Mouse (Mus musculus) liver, postnatal 0 days (tissue): ENCODE data around the gene Tmem214. TPM values are rescaled to one million over a fixed set of nuclear protein-coding genes. Genes with fewer than 3 reads are reported as not detected.
A peak's percentile ranks its signal among the peaks of the same experiment; 100 is the strongest.

ENCODE experiments used
- ATAC-seq: fragments of 200-750 bp; cut with Nextera tagmentation; 2 replicates; pipeline ENCODE4 v1.8.0; 2017; ENCODE audit warnings: mild to moderate bottlenecking, moderate library complexity
- DNase-seq: peaks from one replicate; pipeline ENCODE4 v3.0.0-alpha.2; 2016
- H3K27ac ChIP-seq: fragments of 300-500 bp; sonication (generic); 2 replicates; pipeline ENCODE4 v1.5.1; 2014; ENCODE audit warnings: antibody characterized with exemption, moderate library complexity, mild to moderate bottlenecking, low read depth
- H3K27me3 ChIP-seq: fragments of 300-500 bp; sonication (generic); 2 replicates; pipeline ENCODE4 v1.6.1; 2014; ENCODE audit warnings: low read length, control low read depth, mixed read lengths; ENCODE audit not compliant: insufficient read depth
- H3K36me3 ChIP-seq: fragments of 300-500 bp; sonication (generic); replicated peaks from 2 replicates; pipeline ENCODE4 v1.6.1; 2014; ENCODE audit warnings: mild to moderate bottlenecking, control low read depth, low read length, moderate library complexity, mixed read lengths; ENCODE audit not compliant: insufficient read depth
- H3K4me1 ChIP-seq: fragments of 300-500 bp; sonication (generic); 2 replicates; pipeline ENCODE4 v1.6.1; 2014; ENCODE audit warnings: antibody characterized with exemption, mild to moderate bottlenecking, control low read depth; ENCODE audit not compliant: insufficient read depth
- H3K4me2 ChIP-seq: fragments of 300-500 bp; sonication (generic); 2 replicates; pipeline ENCODE4 v1.6.1; 2014; ENCODE audit warnings: low read depth, mild to moderate bottlenecking, low read length, moderate library complexity, mixed read lengths
- H3K4me3 ChIP-seq: fragments of 300-500 bp; sonication (generic); 2 replicates; pipeline ENCODE4 v1.5.1; 2014; ENCODE audit warnings: low read depth, low read length
- H3K9ac ChIP-seq: fragments of 300-500 bp; sonication (generic); replicated peaks from 2 replicates; pipeline ENCODE4 v1.6.1; 2014; ENCODE audit warnings: mild to moderate bottlenecking, moderate library complexity
- H3K9me3 ChIP-seq: fragments of 300-500 bp; sonication (generic); 2 replicates; pipeline ENCODE4 v1.6.1; 2016; ENCODE audit warnings: mild to moderate bottlenecking, control low read depth, low read length, mixed read lengths
- CTCF ChIP-seq: sonication (generic); IDR thresholded peaks from 2 replicates; pipeline ENCODE4 v1.5.1; 2016; ENCODE audit warnings: antibody characterized with exemption, low read depth
- EP300 ChIP-seq: IDR thresholded peaks from 2 replicates; pipeline ENCODE4 v1.6.1; 2016; ENCODE audit warnings: antibody characterized with exemption, low read depth, mild to moderate bottlenecking
- WGBS: fragments of 180-500 bp; shearing (Covaris S2); extraction: QIAGEN DNeasy Blood & Tissue Kit; methylation state at CpG from one replicate; pipeline ENCODE4 v1.1.7; 2014; ENCODE audit not compliant: insufficient replicate concordance; 5-methylcytosine and 5-hydroxymethylcytosine counted together
- polyA plus RNA-seq: library from polyadenylated mRNA; unstranded; fragments of >200 nt; fragmentation: Nextera tagmentation; extraction: Ambion mirVana; gene quantifications from 2 replicates; pipeline ENCODE4 v1.2.1, GENCODE M21; 2015

Gene Tmem214
- polyA plus RNA-seq, 1 experiment from 2014 or later = 32.1 TPM

- no peaks in the 10 kb centered on the region for H3K9me3 ChIP-seq
- H3K4me3 ChIP-seq = no peak overlapping the region
- peak overlapping the region; percentile 96 for H3K4me2 ChIP-seq
- TF ChIP-seq CTCF (no peak), EP300 (no peak)
- peaks cover 19% of the 10 kb centered on the region for H3K4me1 ChIP-seq
- 0 out of 2 replicates have a peak overlapping the region, but pooled peaks have one; percentile 6 for H3K9ac ChIP-seq
- DNase-seq (no peak), ATAC-seq (no peak)
- no peak overlapping the region for H3K27ac ChIP-seq
- no peaks in the 10 kb centered on the region for H3K27me3 ChIP-seq
- peaks cover 37% of the 10 kb centered on the region for H3K36me3 ChIP-seq
- WGBS = 68% methylated on average over 7 of the region's 7 CpGs
These were observed 22.6 kb downstream of the Tmem214 start for GRCm38 (mm10) chr5:30890375-30890774.

- 83% methylated on average over 5 of the region's 5 CpGs for WGBS
- Histone ChIP-seq H3K4me3 (no peak overlapping the region), H3K27me3 (no peaks in the 10 kb centered on the region), H3K9ac (no peak overlapping the region), H3K36me3 (peaks cover 46% of the 10 kb centered on the region), H3K27ac (no peak overlapping the region), H3K4me2 (no peak overlapping the region), H3K9me3 (no peaks in the 10 kb centered on the region), H3K4me1 (peaks cover 21% of the 10 kb centered on the region)
- DNase-seq (no peak), ATAC-seq (no peak)
- TF ChIP-seq EP300 = no peak
- TF ChIP-seq CTCF = no peak
These were observed 34.0 kb downstream of the Tmem214 start for GRCm38 (mm10) chr5:30901860-30902259.

GRCm38 (mm10) chr5:30907413-30908059 is 39.7 kb downstream of the Tmem214 start, which contains the start of gene Ost4:
Gene Ost4, minus strand, starts transcription at chr5:30907788.
- H3K9me3 ChIP-seq = no peaks in the 10 kb centered on the region
- peak; percentile 30; the same call in 1 of the 2 replicates for TF ChIP-seq EP300
- TF ChIP-seq CTCF = no peak
- no peaks in the 10 kb centered on the region for H3K27me3 ChIP-seq
- under 1% methylated on average over 58 of the region's 58 CpGs for WGBS
- peak within 1 kb of the TSS; percentile 66 for H3K4me3 ChIP-seq
- H3K4me1 ChIP-seq = peaks cover 62% of the 10 kb centered on the region
- H3K4me2 ChIP-seq = peak within 1 kb of the TSS; percentile 99
- H3K9ac ChIP-seq = peak within 1 kb of the TSS; percentile 75
- H3K27ac ChIP-seq = peak within 1 kb of the TSS; percentile 93
- peak; percentile 98 for DNase-seq
- peak; percentile 96 for ATAC-seq
- peaks cover 31% of the 10 kb centered on the region for H3K36me3 ChIP-seq

- DNase-seq = no peak
- H3K4me1 ChIP-seq = peaks cover 73% of the 10 kb centered on the region
- WGBS = 41% methylated on average over 13 of the region's 13 CpGs
These were observed 40.9 kb downstream of the Tmem214 start for GRCm38 (mm10) chr5:30908426-30909299.

GRCm38 (mm10) chr5:30909300-30909659 is 41.5 kb downstream of the Tmem214 start:
- peak overlapping the region; percentile 93 for H3K27ac ChIP-seq
- 33% methylated on average over 7 of the region's 7 CpGs for WGBS
- peak overlapping the region; percentile 99 for H3K4me2 ChIP-seq
- TF ChIP-seq CTCF (no peak), EP300 (peak; percentile 85)
- no peaks in the 10 kb centered on the region for H3K27me3 ChIP-seq
- H3K4me3 ChIP-seq = no peak overlapping the region
- DNase-seq = peak; percentile 48
- peaks cover 79% of the 10 kb centered on the region for H3K4me1 ChIP-seq
- H3K9ac ChIP-seq = no peak overlapping the region
- H3K9me3 ChIP-seq = no peaks in the 10 kb centered on the region
- peaks cover 18% of the 10 kb centered on the region for H3K36me3 ChIP-seq
- ATAC-seq = no peak

More at GRCm38 (mm10) chr5:30908426-30909299, 40.9 kb downstream of the Tmem214 start:
- H3K27me3 ChIP-seq = no peaks in the 10 kb centered on the region
- no peaks in the 10 kb centered on the region for H3K9me3 ChIP-seq
- no peak for ATAC-seq
- peaks cover 24% of the 10 kb centered on the region for H3K36me3 ChIP-seq
- no peak for TF ChIP-seq EP300
- no peak for TF ChIP-seq CTCF
- H3K9ac ChIP-seq = peak overlapping the region; percentile 75
- H3K4me3 ChIP-seq = peak overlapping the region; percentile 66
- peak overlapping the region; percentile 93 for H3K27ac ChIP-seq
- H3K4me2 ChIP-seq = peak overlapping the region; percentile 99

- Histone ChIP-seq H3K36me3 (peaks cover 12% of the 10 kb centered on the region), H3K9ac (no peak overlapping the region), H3K27ac (peak overlapping the region; percentile 93), H3K4me2 (peak overlapping the region; percentile 99), H3K4me3 (no peak overlapping the region), H3K4me1 (peaks cover 85% of the 10 kb centered on the region), H3K27me3 (no peaks in the 10 kb centered on the region), H3K9me3 (no peaks in the 10 kb centered on the region)
- WGBS = 79% methylated on average over 7 of the region's 7 CpGs
- ATAC-seq = no peak
- TF ChIP-seq CTCF (no peak), EP300 (no peak)
- DNase-seq = no peak
These were observed 42.1 kb downstream of the Tmem214 start for GRCm38 (mm10) chr5:30909863-30910262.
